Mouse (Mus musculus): ENCODE data around the gene Gm21093. TPM values are rescaled to one million over a fixed set of nuclear protein-coding genes. Genes with fewer than 3 reads are reported as not detected.
"Not testable (repeated sequence)": the region's sequence is repeated elsewhere in the genome, so short reads cannot be mapped to it uniquely, and the experiment has no call there.

Gene Gm21093
- polyA plus RNA-seq (2016; fragmentation: Nextera tagmentation; extraction: Ambion mirVana): 0.24 TPM in 1 of 2 replicates, not detected in the other

DNA sequence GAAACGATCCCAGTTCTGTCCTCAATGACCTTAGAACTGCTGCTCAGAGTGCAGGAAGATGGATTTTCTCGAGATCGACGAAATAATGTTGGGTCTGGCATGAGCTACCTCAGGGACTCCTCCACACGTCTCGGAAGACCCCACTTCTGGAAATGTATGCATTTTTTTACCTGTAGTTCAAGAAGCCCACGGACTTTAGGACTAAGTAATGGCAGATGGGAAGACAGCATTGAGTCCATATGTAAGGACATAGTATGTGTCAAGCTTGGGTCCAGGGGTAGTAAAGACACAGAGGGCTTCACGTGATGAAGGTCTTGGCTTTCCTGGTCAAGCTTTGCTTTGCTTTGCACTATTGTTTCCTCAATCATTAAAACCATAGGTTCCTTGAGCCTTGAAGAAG lies at the start of gene Gm21093:
Gm21093 (minus strand) TSS at position 101 of the 400 bp plus-strand sequence.
- H3K9ac ChIP-seq; H3K4me1 ChIP-seq; H3K27me3 ChIP-seq; H3K4me3 ChIP-seq; ATAC-seq (ENCODE audit: insufficient number of reproducible peaks, insufficient read depth, low FRiP score, low TSS enrichment); H3K4me2 ChIP-seq (replicated peaks); H3K36me3 ChIP-seq; H3K27ac ChIP-seq; H3K9me3 ChIP-seq: not testable (repeated sequence)
- no CpG with 5 or more reads among the region's 8 CpGs for WGBS

Other genes starting within 250 kb of the Gm21093 start
- 11.7 TPM in 1 of 2 replicates, not detected in the other for gene Gm21541, start 131.1 kb downstream of the Gm21093 start, polyA plus RNA-seq (2016; fragmentation: Nextera tagmentation; extraction: Ambion mirVana)
- gene Gm20878, start 93.2 kb downstream of the Gm21093 start, polyA plus RNA-seq (2016; fragmentation: Nextera tagmentation; extraction: Ambion mirVana): 4.0 and 4.4 TPM in 2 replicates
- 0.32 and 0.37 TPM in 2 replicates for gene Fam205a4, start 68.7 kb downstream of the Gm21093 start, polyA plus RNA-seq (2016; fragmentation: Nextera tagmentation; extraction: Ambion mirVana)
- not detected in 2 replicates for gene Gm3893, start 56.5 kb upstream of the Gm21093 start, polyA plus RNA-seq (2016; fragmentation: Nextera tagmentation; extraction: Ambion mirVana)
- gene Gm13304, start 80.1 kb upstream of the Gm21093 start, polyA plus RNA-seq (2016; fragmentation: Nextera tagmentation; extraction: Ambion mirVana): 26.6 TPM in 1 of 2 replicates, not detected in the other
- gene Gm13306, start 118.7 kb upstream of the Gm21093 start, polyA plus RNA-seq (2016; fragmentation: Nextera tagmentation; extraction: Ambion mirVana): not detected in 2 replicates
- gene Gm13305, start 133.9 kb upstream of the Gm21093 start, polyA plus RNA-seq (2016; fragmentation: Nextera tagmentation; extraction: Ambion mirVana): not detected in 2 replicates
- gene Gm10600, start 205.9 kb upstream of the Gm21093 start, polyA plus RNA-seq (2016; fragmentation: Nextera tagmentation; extraction: Ambion mirVana): not detected in 2 replicates
- not detected in 2 replicates for gene Ccl21b, start 221.0 kb upstream of the Gm21093 start, polyA plus RNA-seq (2016; fragmentation: Nextera tagmentation; extraction: Ambion mirVana)